Mouse (Mus musculus): ENCODE data around the gene 4430402I18Rik. TPM values are rescaled to one million over a fixed set of nuclear protein-coding genes. Genes with fewer than 3 reads are reported as not detected.

4430402I18Rik gene
- polyA plus RNA-seq, 1 experiment: 0.72 TPM

DNA sequence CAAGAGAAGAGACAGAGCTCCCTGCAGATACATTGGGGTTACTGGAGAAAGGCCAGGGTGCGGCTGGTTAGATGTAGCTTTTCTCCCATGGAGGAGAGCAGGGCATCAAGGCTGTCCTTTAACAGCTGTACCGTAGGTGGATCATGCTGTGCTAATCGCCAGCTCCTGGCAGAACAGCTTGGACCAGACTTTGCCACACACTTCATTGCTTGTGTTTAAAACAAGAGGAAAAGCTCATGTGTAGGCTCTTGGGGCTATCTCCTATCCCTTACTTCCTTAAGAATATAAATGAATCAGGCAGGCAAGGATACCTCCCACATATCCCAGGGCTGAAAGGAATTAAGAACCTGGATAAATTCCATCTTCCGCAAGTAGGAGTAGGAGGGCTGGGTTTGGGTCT, 64.8 kb downstream of the 4430402I18Rik start:
- H3K4me1 ChIP-seq (ENCODE audit: control insufficient read depth, insufficient read depth, low read length): no peaks in the 10 kb centered on the region

DNA sequence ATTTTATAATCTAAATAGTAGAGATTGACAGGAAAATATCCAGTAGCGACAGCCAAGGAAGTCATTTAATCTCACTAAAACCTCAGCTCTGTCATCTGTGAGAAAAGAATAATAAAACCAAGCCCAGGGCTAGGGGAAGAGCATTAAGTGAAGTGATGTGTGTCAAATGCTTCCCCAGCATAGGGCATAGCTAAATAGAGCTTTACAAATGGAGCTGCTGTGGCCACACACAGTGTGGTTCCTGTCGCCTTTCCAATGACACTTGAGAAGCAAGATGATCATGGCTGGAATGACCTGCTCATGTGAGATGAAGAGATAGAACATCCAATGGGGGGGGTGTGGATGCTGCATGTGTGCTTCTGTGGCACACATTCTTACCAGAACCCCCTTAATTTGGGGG, 65.5 kb downstream of the 4430402I18Rik start:
- no peak overlapping the region for H3K27ac ChIP-seq (ENCODE audit: insufficient read depth, low read length)
- no peaks in the 10 kb centered on the region for H3K9me3 ChIP-seq (replicated peaks; ENCODE audit: control insufficient read depth, insufficient read depth, low read length, poor library complexity, severe bottlenecking)
- H3K9ac ChIP-seq (ENCODE audit: low read depth, poor library complexity, severe bottlenecking): no peak overlapping the region
- no peak overlapping the region for H3K4me3 ChIP-seq (ENCODE audit: low read depth, low read length)
- H3K4me1 ChIP-seq (ENCODE audit: control insufficient read depth, insufficient read depth, low read length): no peaks in the 10 kb centered on the region
- H3K36me3 ChIP-seq (ENCODE audit: control insufficient read depth, insufficient read depth, low read length, poor library complexity, severe bottlenecking): no peaks in the 10 kb centered on the region
- no peaks in the 10 kb centered on the region for H3K27me3 ChIP-seq (ENCODE audit: control insufficient read depth, insufficient read depth, low read length, poor library complexity, severe bottlenecking)
- no peak for TF ChIP-seq EP300 (IDR thresholded peaks at IDR 0.05; ENCODE audit: insufficient read depth, low read depth, low read length)
- TF ChIP-seq CTCF (IDR thresholded peaks at IDR 0.05; ENCODE audit: low read depth, low read length): no peak
- no peak for TF ChIP-seq POLR2A (IDR thresholded peaks at IDR 0.05; ENCODE audit: insufficient read depth, low read length)

More for the DNA sequence above, 64.8 kb downstream of the 4430402I18Rik start:
- Histone ChIP-seq H3K9me3 (replicated peaks; ENCODE audit: control insufficient read depth, insufficient read depth, low read length, poor library complexity, severe bottlenecking) (no peaks in the 10 kb centered on the region), H3K27ac (ENCODE audit: insufficient read depth, low read length) (no peak overlapping the region), H3K4me3 (ENCODE audit: low read depth, low read length) (no peak overlapping the region), H3K9ac (ENCODE audit: low read depth, poor library complexity, severe bottlenecking) (no peak overlapping the region), H3K27me3 (ENCODE audit: control insufficient read depth, insufficient read depth, low read length, poor library complexity, severe bottlenecking) (no peaks in the 10 kb centered on the region), H3K36me3 (ENCODE audit: control insufficient read depth, insufficient read depth, low read length, poor library complexity, severe bottlenecking) (no peaks in the 10 kb centered on the region)
- no peak for TF ChIP-seq POLR2A (IDR thresholded peaks at IDR 0.05; ENCODE audit: insufficient read depth, low read length)

DNA sequence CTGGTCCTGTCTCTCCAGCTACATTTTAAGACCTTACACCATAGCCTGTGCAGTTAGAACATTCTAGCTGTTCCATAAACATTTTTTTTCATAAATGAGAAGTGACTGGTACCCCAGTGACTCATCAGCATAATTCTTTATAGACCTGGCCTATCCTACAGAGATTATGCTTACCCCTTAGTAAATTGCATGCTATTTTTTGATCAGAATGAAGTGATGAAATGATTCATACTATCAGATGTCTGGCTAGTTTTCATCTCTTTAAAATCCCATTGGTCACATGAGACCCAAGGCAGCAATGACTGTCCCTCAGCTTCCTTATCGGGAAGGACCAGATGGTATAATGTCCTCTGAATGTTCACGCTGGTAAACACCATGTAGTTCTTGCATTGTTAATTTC, 66.8 kb downstream of the 4430402I18Rik start:
- Histone ChIP-seq H3K9ac (ENCODE audit: low read depth, poor library complexity, severe bottlenecking) (no peak overlapping the region), H3K36me3 (ENCODE audit: control insufficient read depth, insufficient read depth, low read length, poor library complexity, severe bottlenecking) (no peaks in the 10 kb centered on the region), H3K27me3 (ENCODE audit: control insufficient read depth, insufficient read depth, low read length, poor library complexity, severe bottlenecking) (no peaks in the 10 kb centered on the region), H3K9me3 (replicated peaks; ENCODE audit: control insufficient read depth, insufficient read depth, low read length, poor library complexity, severe bottlenecking) (no peaks in the 10 kb centered on the region), H3K27ac (ENCODE audit: insufficient read depth, low read length) (no peak overlapping the region), H3K4me1 (ENCODE audit: control insufficient read depth, insufficient read depth, low read length) (no peaks in the 10 kb centered on the region), H3K4me3 (ENCODE audit: low read depth, low read length) (no peak overlapping the region)
- TF ChIP-seq POLR2A (IDR thresholded peaks at IDR 0.05; ENCODE audit: insufficient read depth, low read length) (no peak), CTCF (IDR thresholded peaks at IDR 0.05; ENCODE audit: low read depth, low read length) (no peak), EP300 (IDR thresholded peaks at IDR 0.05; ENCODE audit: insufficient read depth, low read depth, low read length) (no peak)

DNA sequence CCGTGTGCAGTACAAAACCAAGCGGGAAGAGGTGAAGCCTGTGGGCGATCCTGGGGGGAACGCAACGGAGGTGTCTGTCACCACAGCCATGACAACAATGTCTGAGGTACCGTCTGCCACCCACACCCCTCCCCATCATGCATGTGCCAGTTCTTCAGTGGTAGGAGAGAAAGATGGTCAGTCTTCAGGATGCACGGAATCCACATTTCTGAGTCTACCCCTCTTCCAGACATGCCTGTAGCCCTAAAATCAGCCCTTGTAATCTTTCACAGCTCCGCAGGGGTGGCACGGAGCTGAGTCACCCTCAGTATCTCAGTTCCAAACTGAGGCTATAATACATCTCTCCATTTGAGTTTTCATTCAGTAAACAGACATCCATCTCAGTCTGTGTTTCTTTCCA, 70.1 kb downstream of the 4430402I18Rik start:
- Histone ChIP-seq H3K4me1 (ENCODE audit: control insufficient read depth, insufficient read depth, low read length) (no peaks in the 10 kb centered on the region), H3K36me3 (ENCODE audit: control insufficient read depth, insufficient read depth, low read length, poor library complexity, severe bottlenecking) (no peaks in the 10 kb centered on the region), H3K4me3 (ENCODE audit: low read depth, low read length) (no peak overlapping the region), H3K9me3 (replicated peaks; ENCODE audit: control insufficient read depth, insufficient read depth, low read length, poor library complexity, severe bottlenecking) (no peaks in the 10 kb centered on the region), H3K9ac (ENCODE audit: low read depth, poor library complexity, severe bottlenecking) (no peak overlapping the region), H3K27me3 (ENCODE audit: control insufficient read depth, insufficient read depth, low read length, poor library complexity, severe bottlenecking) (no peaks in the 10 kb centered on the region; the same call in 1 of the 2 replicates), H3K27ac (ENCODE audit: insufficient read depth, low read length) (no peak overlapping the region)
- TF ChIP-seq POLR2A (IDR thresholded peaks at IDR 0.05; ENCODE audit: insufficient read depth, low read length) (no peak), EP300 (IDR thresholded peaks at IDR 0.05; ENCODE audit: insufficient read depth, low read depth, low read length) (no peak), CTCF (IDR thresholded peaks at IDR 0.05; ENCODE audit: low read depth, low read length) (no peak)

DNA sequence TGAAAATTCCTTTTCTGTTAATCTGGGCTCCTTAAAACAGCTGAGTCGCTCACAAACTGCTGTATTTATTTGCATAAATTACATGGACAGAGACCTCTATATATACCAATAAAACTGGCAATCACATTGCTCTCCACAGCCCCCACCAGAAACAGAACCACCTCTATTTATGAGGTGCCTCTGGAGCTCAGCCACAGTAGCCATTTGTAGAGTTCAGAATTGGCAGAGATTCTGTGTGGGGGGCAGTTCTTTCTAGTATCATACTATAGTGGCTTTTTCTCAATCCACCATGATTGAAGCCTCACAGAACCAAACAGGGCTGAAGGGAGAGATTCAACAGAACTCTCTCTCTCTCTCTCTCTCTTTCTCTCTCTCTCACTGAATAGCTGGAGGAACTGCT, 71.0 kb downstream of the 4430402I18Rik start:
- Histone ChIP-seq H3K36me3 (ENCODE audit: control insufficient read depth, insufficient read depth, low read length, poor library complexity, severe bottlenecking) (no peaks in the 10 kb centered on the region), H3K27ac (ENCODE audit: insufficient read depth, low read length) (no peak overlapping the region), H3K4me1 (ENCODE audit: control insufficient read depth, insufficient read depth, low read length) (no peaks in the 10 kb centered on the region), H3K9ac (ENCODE audit: low read depth, poor library complexity, severe bottlenecking) (no peak overlapping the region), H3K4me3 (ENCODE audit: low read depth, low read length) (no peak overlapping the region), H3K27me3 (ENCODE audit: control insufficient read depth, insufficient read depth, low read length, poor library complexity, severe bottlenecking) (no peaks in the 10 kb centered on the region; the same call in 1 of the 2 replicates), H3K9me3 (replicated peaks; ENCODE audit: control insufficient read depth, insufficient read depth, low read length, poor library complexity, severe bottlenecking) (no peaks in the 10 kb centered on the region)
- TF ChIP-seq POLR2A (IDR thresholded peaks at IDR 0.05; ENCODE audit: insufficient read depth, low read length): no peak
- no peak for TF ChIP-seq CTCF (IDR thresholded peaks at IDR 0.05; ENCODE audit: low read depth, low read length)

DNA sequence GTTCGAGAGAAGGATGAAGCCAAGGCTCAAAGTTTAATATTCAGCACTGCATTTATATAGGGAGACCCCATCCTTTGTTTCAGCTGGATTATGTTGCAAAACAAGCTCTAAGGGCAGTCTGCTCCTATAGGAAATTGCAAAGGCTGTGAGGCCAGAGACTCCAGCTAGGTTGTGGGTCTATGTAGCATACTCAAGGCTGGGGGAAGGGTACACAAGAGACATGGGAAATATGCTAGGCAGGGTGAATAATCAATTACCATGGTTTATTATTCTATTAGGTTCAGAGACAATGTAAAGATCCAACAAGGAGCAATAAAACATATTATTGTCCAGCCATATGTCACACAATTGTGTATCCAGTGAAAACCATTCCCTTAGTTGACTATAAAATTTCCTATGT, 75.7 kb downstream of the 4430402I18Rik start:
- H3K36me3 ChIP-seq (ENCODE audit: control insufficient read depth, insufficient read depth, low read length, poor library complexity, severe bottlenecking): no peaks in the 10 kb centered on the region
- TF ChIP-seq EP300 (IDR thresholded peaks at IDR 0.05; ENCODE audit: insufficient read depth, low read depth, low read length) (no peak), CTCF (IDR thresholded peaks at IDR 0.05; ENCODE audit: low read depth, low read length) (no peak), POLR2A (IDR thresholded peaks at IDR 0.05; ENCODE audit: insufficient read depth, low read length) (no peak)
- H3K9ac ChIP-seq (ENCODE audit: low read depth, poor library complexity, severe bottlenecking): no peak overlapping the region
- no peak overlapping the region for H3K27ac ChIP-seq (ENCODE audit: insufficient read depth, low read length)
- H3K27me3 ChIP-seq (ENCODE audit: control insufficient read depth, insufficient read depth, low read length, poor library complexity, severe bottlenecking): no peaks in the 10 kb centered on the region; the same call in 1 of the 2 replicates
- H3K9me3 ChIP-seq (replicated peaks; ENCODE audit: control insufficient read depth, insufficient read depth, low read length, poor library complexity, severe bottlenecking): no peaks in the 10 kb centered on the region
- no peak overlapping the region for H3K4me3 ChIP-seq (ENCODE audit: low read depth, low read length)
- no peaks in the 10 kb centered on the region for H3K4me1 ChIP-seq (ENCODE audit: control insufficient read depth, insufficient read depth, low read length)

All from ES-Bruce4 (cell line).